Mouse (Mus musculus) cerebellum, adult 11-12 months (tissue): ENCODE measurements around the gene Dnaja1.

Source experiments
- DNase-seq: peaks from one replicate; pipeline ENCODE4 v3.0.0; 2022

The Dnaja1 gene

GRCm38 (mm10) chr4:40722011-40722666, at the start of gene Dnaja1:
TSS of gene Dnaja1 (plus strand) at chr4:40722150.
- peak; percentile 96 for DNase-seq

- DNase-seq, result no peak
Measured at GRCm38 (mm10) chr4:40673526-40673925, 48.4 kb upstream of the Dnaja1 start.

DNA sequence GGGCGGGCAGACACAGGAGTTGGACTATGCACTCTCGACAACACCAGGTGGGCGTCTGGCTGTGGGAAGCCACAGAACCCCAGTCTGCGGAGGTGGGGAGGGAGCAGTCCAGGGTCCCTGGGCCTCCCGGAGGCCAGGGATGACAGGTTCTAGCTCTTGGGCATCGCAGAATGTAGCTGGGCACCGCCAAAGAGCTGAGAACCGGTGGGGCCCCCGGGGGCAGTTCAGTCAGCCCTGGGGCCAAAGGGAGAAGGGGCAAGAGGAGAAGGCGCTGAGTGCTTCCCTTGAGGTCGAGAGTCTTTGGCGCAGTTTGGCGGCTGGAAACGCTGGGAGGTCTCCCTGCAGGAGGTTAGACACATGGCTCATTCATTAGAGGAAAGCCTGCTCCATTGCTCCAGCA, 45.6 kb upstream of the Dnaja1 start:
- no peak for DNase-seq

GRCm38 (mm10) chr4:40677132-40677531, 44.8 kb upstream of the Dnaja1 start:
- no peak for DNase-seq

GRCm38 (mm10) chr4:40680250-40680860, 41.6 kb upstream of the Dnaja1 start:
- DNase-seq, result no peak

GRCm38 (mm10) chr4:40681908-40682307, 40.0 kb upstream of the Dnaja1 start:
- peak; percentile 32 for DNase-seq

- no peak for DNase-seq
Measured at GRCm38 (mm10) chr4:40682359-40682758, 39.6 kb upstream of the Dnaja1 start.

GRCm38 (mm10) chr4:40683306-40683705, 38.6 kb upstream of the Dnaja1 start:
- no peak for DNase-seq

- no peak for DNase-seq
Measured at GRCm38 (mm10) chr4:40691100-40691499, 30.9 kb upstream of the Dnaja1 start.

GRCm38 (mm10) chr4:40697059-40697458, 24.9 kb upstream of the Dnaja1 start:
- no peak for DNase-seq

GRCm38 (mm10) chr4:40700216-40700615, 21.7 kb upstream of the Dnaja1 start:
- DNase-seq, result no peak

GRCm38 (mm10) chr4:40701796-40702195, 20.2 kb upstream of the Dnaja1 start:
- no peak for DNase-seq

- DNase-seq, result peak; percentile 95
Measured at GRCm38 (mm10) chr4:40702797-40703709, 18.9 kb upstream of the Dnaja1 start, which contains the start of gene Aptx. TSS of gene Aptx (minus strand) at chr4:40703194.

DNA sequence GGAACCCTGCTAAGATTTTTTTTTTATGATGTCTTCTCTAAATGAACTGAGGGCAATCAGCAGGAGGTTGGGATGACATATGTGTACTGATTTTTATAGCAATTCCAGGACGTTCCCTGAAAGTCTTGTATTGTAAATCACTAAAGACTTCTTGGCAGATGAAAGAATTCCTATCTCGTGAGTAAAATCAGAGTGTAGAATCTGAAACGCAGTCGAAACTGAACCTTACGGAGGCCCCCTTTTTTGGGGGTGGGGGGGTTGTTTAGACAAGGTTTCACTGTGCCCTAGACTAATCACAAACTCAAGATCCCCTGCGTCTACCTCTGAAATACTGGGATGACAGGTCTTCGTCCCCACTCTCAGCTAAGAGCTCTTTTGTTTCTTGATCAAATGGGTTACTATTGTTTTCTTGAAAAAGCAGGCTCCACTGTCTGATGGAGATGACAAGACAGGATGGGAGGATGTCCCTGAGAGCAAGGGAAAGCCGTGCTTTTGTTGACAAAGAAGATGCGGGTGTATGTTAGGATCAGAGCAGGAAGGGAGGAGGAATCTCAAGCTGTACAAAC, 18.2 kb upstream of the Dnaja1 start:
- peak; percentile 30 for DNase-seq

DNA sequence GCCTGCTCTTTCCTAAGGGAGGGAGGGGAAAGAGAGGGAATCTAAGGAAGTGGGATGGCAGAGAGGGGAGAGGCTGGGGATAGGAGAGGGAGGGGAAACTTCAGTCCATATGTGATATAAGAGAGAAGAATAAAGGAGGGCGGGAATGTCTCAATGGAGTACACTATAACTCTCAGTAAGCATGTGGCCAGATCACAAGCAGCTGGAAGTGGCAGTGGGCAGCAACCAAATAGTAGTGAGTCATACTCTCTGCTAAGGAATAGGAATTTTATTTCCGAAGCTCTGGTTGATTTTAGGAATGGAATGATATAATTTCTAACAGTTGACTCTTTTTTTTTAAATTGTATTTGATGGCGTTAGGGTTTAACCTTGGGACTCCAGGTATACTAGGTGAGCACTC, 4.8 kb upstream of the Dnaja1 start:
- DNase-seq, result no peak

DNA sequence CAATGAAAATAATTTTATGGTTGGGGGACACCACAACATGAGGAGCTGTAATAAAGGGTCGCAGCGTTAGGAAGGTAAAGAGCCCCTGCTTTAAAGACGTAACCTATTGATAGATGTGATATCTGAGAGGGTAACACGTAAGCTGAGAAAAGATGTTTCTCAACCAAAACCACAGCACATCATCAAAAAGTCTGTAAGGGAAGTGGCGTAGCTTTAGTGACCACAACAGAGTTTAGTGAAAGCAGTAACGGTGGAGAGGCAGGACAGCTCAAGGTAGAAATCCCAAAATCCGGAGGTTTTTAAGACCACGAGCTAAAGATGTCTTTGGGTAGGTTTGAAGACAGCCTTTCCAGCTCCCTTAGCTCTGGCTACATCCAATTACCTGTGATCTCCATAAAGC, 1.0 kb upstream of the Dnaja1 start:
- DNase-seq, result no peak

DNA sequence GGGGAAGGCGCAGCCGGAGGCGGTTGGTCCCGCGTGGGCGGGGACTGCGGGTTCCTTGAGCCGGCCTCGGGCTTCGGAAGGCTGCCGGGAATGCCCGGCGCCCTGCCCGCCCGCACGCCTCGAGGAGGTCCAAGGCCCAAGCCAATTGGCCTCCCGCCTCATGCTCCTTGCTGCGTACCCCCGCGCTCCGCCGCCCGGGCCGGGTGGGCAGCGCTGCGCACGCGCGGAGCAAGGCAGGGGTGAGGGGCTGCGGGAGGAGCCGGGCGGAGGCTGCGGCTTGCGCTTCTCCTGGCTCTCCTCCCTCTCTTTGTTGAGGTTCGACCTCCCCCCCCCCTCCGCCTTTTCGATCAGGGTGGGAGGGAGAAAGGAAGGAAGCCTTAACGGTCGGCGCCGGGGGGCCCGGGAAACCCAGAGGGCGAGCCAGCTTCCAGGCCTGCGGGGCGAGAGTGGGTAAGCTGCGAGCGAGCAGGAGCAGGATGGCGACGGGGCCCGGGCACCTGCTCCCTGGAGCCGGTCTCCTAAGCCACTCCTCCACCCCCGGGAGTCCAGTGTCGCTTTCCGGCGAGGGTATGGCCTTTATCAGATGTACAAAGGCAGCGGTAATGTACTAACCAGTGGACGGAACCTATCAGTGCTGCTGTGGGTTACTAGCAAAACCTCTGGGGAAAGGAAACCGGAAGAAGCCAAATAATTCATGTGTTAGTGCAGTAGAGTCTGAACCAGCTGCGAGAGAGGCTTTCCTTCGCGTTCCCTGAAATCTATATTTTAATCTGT, 924 bp downstream of the Dnaja1 start:
- DNase-seq, result no peak

DNA sequence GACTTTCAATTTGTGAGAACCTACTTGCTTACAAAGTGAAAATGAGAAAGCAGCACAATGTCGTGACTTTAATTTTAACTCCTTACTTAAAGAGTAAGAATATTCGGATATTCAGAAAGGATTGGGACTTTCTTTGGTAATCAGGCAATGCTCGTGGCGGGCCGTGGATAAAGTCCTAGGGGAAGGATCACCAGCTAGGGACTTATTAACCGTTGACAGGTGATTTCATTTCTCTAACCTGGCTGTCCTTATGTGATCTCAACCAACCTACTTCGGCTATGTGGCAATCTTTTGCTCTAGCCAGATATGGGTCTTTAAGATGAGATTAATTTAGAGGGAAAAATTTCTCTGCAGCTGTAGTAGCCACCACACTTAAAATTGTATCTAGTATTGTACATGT, 3.2 kb downstream of the Dnaja1 start:
- DNase-seq, result no peak

DNA sequence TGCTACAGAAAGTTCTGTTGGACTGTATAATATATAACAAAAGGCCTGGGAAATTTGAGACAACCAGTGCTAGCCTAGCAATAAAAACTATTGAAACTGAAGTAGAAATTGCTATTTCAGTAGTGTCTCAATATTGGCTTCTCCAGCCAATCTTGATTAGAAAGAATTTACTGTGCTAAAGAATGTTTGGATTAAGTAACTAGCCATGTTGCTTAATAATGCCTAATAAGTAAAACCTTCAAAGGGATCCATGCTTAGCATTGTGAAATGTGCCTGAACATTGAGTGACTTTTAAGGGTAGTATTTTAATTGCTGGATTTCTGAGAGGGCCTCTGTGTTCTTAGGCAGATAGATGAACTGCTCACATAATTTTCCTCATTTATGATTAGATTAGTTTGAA, 3.6 kb downstream of the Dnaja1 start:
- DNase-seq, result no peak

DNA sequence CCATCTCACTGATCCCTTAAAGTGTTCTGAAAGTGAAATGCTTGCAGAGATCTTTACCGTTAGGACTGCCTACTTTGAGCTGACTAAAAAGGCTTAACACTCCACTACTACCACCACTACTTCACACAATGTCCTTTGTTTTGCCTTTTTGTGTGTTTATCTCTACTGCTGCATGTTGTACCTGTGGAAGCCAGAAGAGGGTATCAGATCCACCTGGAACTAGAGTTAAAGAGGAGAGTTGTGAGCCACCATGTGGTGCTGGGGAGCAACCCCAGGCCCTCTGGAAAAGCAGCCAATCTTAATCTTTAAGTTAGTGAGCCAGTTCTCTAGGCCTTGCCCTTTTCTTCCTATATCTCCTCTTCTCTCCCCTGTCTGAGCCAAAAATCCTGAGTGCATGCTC, 5.3 kb downstream of the Dnaja1 start:
- no peak for DNase-seq

DNA sequence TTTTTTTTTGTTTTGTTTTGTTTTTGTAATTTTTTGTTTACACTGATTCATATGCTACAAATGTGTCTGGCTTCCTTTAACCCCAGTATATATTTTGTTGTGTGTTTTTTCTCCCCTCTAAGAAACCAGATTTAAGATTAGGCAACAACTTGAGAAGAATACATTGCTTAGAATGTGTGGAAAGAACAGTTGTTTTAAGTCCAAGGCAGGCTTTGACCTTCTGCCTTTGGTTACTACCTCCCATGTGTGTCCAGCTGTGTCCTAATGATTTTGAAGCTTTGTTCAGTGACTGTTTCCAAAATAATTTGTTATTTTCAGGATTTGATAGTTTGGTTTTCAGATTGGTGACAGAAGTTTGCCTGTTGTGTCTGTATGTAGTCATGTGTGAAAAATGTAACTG, 9.3 kb downstream of the Dnaja1 start:
- no peak for DNase-seq

GRCm38 (mm10) chr4:40735351-40735750, 13.4 kb downstream of the Dnaja1 start:
- DNase-seq, result no peak
